In the genomic region with DNA sequence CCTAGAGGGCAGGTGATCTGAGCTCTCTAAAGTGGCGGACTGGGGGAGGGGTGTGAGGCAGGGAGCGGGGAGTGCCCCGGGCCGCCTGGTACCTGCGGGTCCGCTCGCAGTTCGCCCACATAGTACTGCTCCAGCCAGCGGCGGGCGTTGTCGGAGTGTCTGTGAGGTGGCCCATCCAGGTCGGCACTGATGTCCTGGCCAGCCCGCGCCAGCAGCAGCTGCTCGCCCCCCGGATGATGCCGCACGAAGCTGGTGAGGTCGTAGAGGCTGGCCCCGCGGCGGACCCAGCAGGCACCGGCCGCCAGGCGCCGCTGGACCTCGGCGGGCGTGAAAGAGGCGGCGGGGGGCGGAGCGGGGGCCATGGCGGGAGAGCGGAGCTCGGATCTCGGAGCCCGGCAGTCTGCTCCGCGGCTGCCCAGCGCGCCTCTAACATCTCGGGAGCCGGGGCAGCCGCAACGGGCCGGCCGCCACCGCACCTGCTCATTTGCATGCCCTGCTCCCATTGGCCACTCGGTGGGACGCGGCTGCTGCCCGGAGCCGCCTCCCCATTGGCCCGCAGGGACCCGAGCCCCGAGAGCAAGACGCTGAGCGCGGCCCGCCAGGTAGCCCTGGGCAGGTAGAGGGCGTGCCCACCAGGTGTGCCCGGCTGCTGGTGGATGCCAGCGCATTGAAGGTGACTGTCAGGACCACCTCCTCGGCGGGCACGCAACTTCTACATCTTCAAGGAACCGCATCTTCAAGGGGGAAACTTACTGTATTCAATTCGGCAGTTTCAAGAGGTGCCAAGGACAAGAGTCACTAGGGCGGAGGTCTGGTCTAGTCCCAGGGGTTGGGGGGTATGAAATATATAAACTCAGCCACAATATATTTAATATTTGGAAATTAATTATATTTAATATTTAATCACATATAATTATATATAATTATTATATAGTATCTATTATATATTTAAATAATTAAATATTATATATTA, we compare ENCODE assay signal across 8 mouse cellular contexts. TPM values are rescaled to one million over a fixed set of nuclear protein-coding genes. Genes with fewer than 3 reads are reported as not detected.
DNase-seq lines count a peak whose midpoint lies in the region; ATAC-seq and TF ChIP-seq lines count a peak whose summit lies in the region.

Fa2h (minus strand) TSS at position 434 of the 973 bp plus-strand sequence.

- no peaks in the 10 kb centered on the region for H3K36me3 ChIP-seq in C2C12 (ENCODE audit: control insufficient read depth, insufficient read depth)
- H3K36me3 ChIP-seq in heart, embryonic 10.5 days = no peaks in the 10 kb centered on the region
- H3K36me3 ChIP-seq in kidney, embryonic 14.5 days (ENCODE audit: control insufficient read depth, insufficient read depth, low read length) = no peaks in the 10 kb centered on the region
- H3K36me3 ChIP-seq in liver, adult 2 months (ENCODE audit: control insufficient read depth, insufficient read depth, low read length) = no peaks in the 10 kb centered on the region
- no peaks in the 10 kb centered on the region for H3K36me3 ChIP-seq in splenic B cell, adult 2 months (ENCODE audit: control insufficient read depth, insufficient read depth, low read length, poor library complexity, severe bottlenecking)

- peaks cover 12% of the 10 kb centered on the region for H3K27me3 ChIP-seq in C2C12 (ENCODE audit: control insufficient read depth, insufficient read depth, insufficient read length)
- H3K27me3 ChIP-seq in heart, embryonic 10.5 days (ENCODE audit: insufficient read depth, poor library complexity, severe bottlenecking) = peaks cover 62% of the 10 kb centered on the region
- H3K27me3 ChIP-seq in kidney, embryonic 14.5 days (ENCODE audit: control insufficient read depth, insufficient read depth, low read length) = peaks cover 43% of the 10 kb centered on the region
- H3K27me3 ChIP-seq in liver, adult 2 months (ENCODE audit: control insufficient read depth, insufficient read depth, low read length) = 0 out of 2 replicates have a peak, but pooled peaks cover 3% of the 10 kb centered on the region
- H3K27me3 ChIP-seq in splenic B cell, adult 2 months (ENCODE audit: control insufficient read depth, insufficient read depth, low read length, poor library complexity, severe bottlenecking) = 0 out of 2 replicates have a peak, but pooled peaks cover 3% of the 10 kb centered on the region

- WGBS in heart, embryonic 10.5 days = 1% methylated on average over 55 of the region's 71 CpGs
- WGBS in kidney, embryonic 14.5 days = 1% methylated on average over 68 of the region's 71 CpGs
- 2% methylated on average over 71 of the region's 71 CpGs for WGBS in liver, adult 2 months

- peak within 1 kb of the TSS; percentile 34 for H3ac ChIP-seq in C2C12 (ENCODE audit: control insufficient read depth, insufficient read length, low read depth)

- H3K9me3 ChIP-seq in heart, embryonic 10.5 days = no peaks in the 10 kb centered on the region
- no peaks in the 10 kb centered on the region for H3K9me3 ChIP-seq in kidney, embryonic 14.5 days (ENCODE audit: control insufficient read depth, low read length)

- H3K27ac ChIP-seq in heart, embryonic 10.5 days = peak within 1 kb of the TSS; percentile 52
- H3K27ac ChIP-seq in kidney, embryonic 14.5 days (ENCODE audit: low read depth, low read length) = no peak within 1 kb of the TSS
- no peak within 1 kb of the TSS for H3K27ac ChIP-seq in liver, adult 2 months (replicated peaks; ENCODE audit: insufficient read depth, low read depth, low read length)

- peak within 1 kb of the TSS; percentile 58 for H3K9ac ChIP-seq in kidney, embryonic 14.5 days (ENCODE audit: low read depth, low read length)
- peak within 1 kb of the TSS; percentile 42 for H3K9ac ChIP-seq in liver, adult 2 months (ENCODE audit: low read depth, low read length)

- peaks cover 12% of the 10 kb centered on the region for H3K4me1 ChIP-seq in heart, embryonic 10.5 days
- H3K4me1 ChIP-seq in kidney, embryonic 14.5 days (ENCODE audit: control insufficient read depth, insufficient read depth, low read length) = peaks cover 4% of the 10 kb centered on the region; the same call in 1 of the 2 replicates
- peaks cover 1% of the 10 kb centered on the region; the same call in 1 of the 2 replicates for H3K4me1 ChIP-seq in liver, adult 2 months (ENCODE audit: control insufficient read depth, insufficient read depth, low read length)

- H3K79me3 ChIP-seq in C2C12 (ENCODE audit: low read depth) = no peaks in the 10 kb centered on the region

- peak within 1 kb of the TSS; percentile 91 for H3K4me2 ChIP-seq in kidney, embryonic 14.5 days (replicated peaks; ENCODE audit: low read depth, low read length)

- H3K79me2 ChIP-seq in C2C12 (ENCODE audit: control insufficient read depth, insufficient read depth) = no peaks in the 10 kb centered on the region
- no peaks in the 10 kb centered on the region for H3K79me2 ChIP-seq in liver, adult 2 months (ENCODE audit: control insufficient read depth, insufficient read depth, low read length)

- peak; percentile 85 for ATAC-seq in erythroblast, adult 5-6 weeks (replicated peaks; ENCODE audit: low FRiP score, poor library complexity, severe bottlenecking)
- ATAC-seq in kidney, embryonic 14.5 days (ENCODE audit: low FRiP score, low TSS enrichment) = peak; percentile 97

- no peak for TF ChIP-seq POLR2A in brain, embryonic 14.5 days (IDR thresholded peaks at IDR 0.05; ENCODE audit: borderline replicate concordance, extremely low read depth, insufficient read depth, insufficient read length, poor library complexity, severe bottlenecking)
- TF ChIP-seq POLR2A in liver, adult 2 months (IDR thresholded peaks at IDR 0.05; ENCODE audit: extremely low read depth, insufficient read depth, low read length) = no peak

- peak; percentile 88 for DNase-seq in brain, embryonic 14.5 days (ENCODE audit: low read depth)
- DNase-seq in heart, embryonic 10.5 days (ENCODE audit: low spot score) = peak; percentile 90
- DNase-seq in liver, adult 2 months (ENCODE audit: extremely low read depth, low read depth, low spot score) = peak; percentile 49
- DNase-seq in naive thymus-derived CD4-positive, alpha-beta T cell, adult 2 months (ENCODE audit: low read depth) = peak; percentile 22
- DNase-seq in splenic B cell, adult 2 months (ENCODE audit: low read depth, low spot score) = peak; percentile 45

- peak; percentile 45 for TF ChIP-seq CTCF in C2C12 (IDR thresholded peaks at IDR 0.05; ENCODE audit: control insufficient read depth, insufficient read depth, insufficient read length)
- peak; percentile 7; the same call in 1 of the 2 replicates for TF ChIP-seq CTCF in brain, embryonic 14.5 days (IDR thresholded peaks at IDR 0.05; ENCODE audit: borderline replicate concordance, extremely low read depth, insufficient read depth, insufficient read length)
- peak; percentile 33; the same call in 1 of the 2 replicates for TF ChIP-seq CTCF in liver, adult 2 months (IDR thresholded peaks at IDR 0.05; ENCODE audit: low read depth, low read length)

- H3K4me3 ChIP-seq in C2C12 (ENCODE audit: insufficient read depth, poor library complexity, severe bottlenecking) = no peak within 1 kb of the TSS
- peak within 1 kb of the TSS; percentile 64 for H3K4me3 ChIP-seq in heart, embryonic 10.5 days
- H3K4me3 ChIP-seq in kidney, embryonic 14.5 days (ENCODE audit: low read length) = peak within 1 kb of the TSS; percentile 47
- peak within 1 kb of the TSS; percentile 46; the same call in 1 of the 2 replicates for H3K4me3 ChIP-seq in liver, adult 2 months (ENCODE audit: insufficient read depth, low read depth, low read length)

TF ChIP-seq in C2C12, 6 proteins besides CTCF, POLR2A, EP300 and RAD21:
- TF ChIP-seq CEBPB (IDR thresholded peaks at IDR 0.05; ENCODE audit: low read depth) (no peak), MYOG (IDR thresholded peaks at IDR 0.05; ENCODE audit: control insufficient read depth, extremely low read depth, insufficient read length) (no peak), FOSL1 (IDR thresholded peaks at IDR 0.05; ENCODE audit: insufficient read depth, low read length, poor library complexity, severe bottlenecking) (no peak), USF1 (IDR thresholded peaks at IDR 0.05; ENCODE audit: low read depth) (no peak), MAX (IDR thresholded peaks at IDR 0.05) (no peak), MYOD1 (IDR thresholded peaks at IDR 0.05; ENCODE audit: control insufficient read depth, insufficient read length, low read depth) (no peak)
TF ChIP-seq in C2C12: peak in this region for 0.

RNA-seq across cellular contexts. Expression of gene Fa2h, which starts in this region (rescaled TPM):
- 0.06 TPM for polyA plus RNA-seq in C2C12 (2012; fragmentation: generic; extraction: Trizol)
- 0.20 and 0.37 TPM in 2 replicates for polyA plus RNA-seq in brain, embryonic 14.5 days (2012; rRNA removed)
- not detected in 2 replicates for total RNA-seq in erythroblast, adult 5-6 weeks (2015; ENCODE audit: low replicate concordance)
- not detected in 2 replicates for total RNA-seq in erythroblast, adult 5-6 weeks (2017; ENCODE audit: low replicate concordance)
- not detected in 2 replicates for polyA plus RNA-seq in heart, embryonic 10.5 days (2016; fragmentation: Nextera tagmentation; extraction: Ambion mirVana)
- polyA plus RNA-seq in kidney, embryonic 14.5 days (2014; fragmentation: Nextera tagmentation; extraction: Ambion mirVana) = 0.84 and 0.90 TPM in 2 replicates
- total RNA-seq in liver, adult 2 months (2014; rRNA removed) = 0.09 TPM in 1 of 2 replicates, not detected in the other
- polyA plus RNA-seq in liver, adult 2 months (2012; rRNA removed) = 0.06 and 0.09 TPM in 2 replicates

Comparison
In these comparisons a context has a peak if more than half of its experiments do, and no peak if none do; other contexts are left out.
1. Peak in DNase-seq in brain, embryonic 14.5 days; RNA of the gene not detected or under 1 TPM.
2. Peak in ATAC-seq in erythroblast, adult 5-6 weeks; RNA of the gene not detected or under 1 TPM.
3. Peak in DNase-seq, H3K4me3 ChIP-seq and H3K27ac ChIP-seq in heart, embryonic 10.5 days; RNA of the gene not detected or under 1 TPM.
4. Peak in ATAC-seq, H3K4me3 ChIP-seq, H3K9ac ChIP-seq and H3K4me2 ChIP-seq in kidney, embryonic 14.5 days; RNA of the gene not detected or under 1 TPM.
5. Peak in DNase-seq, H3K4me3 ChIP-seq and H3K9ac ChIP-seq in liver, adult 2 months; RNA of the gene not detected or under 1 TPM.
6. DNase-seq: peak in every context shown above with its lines; median percentile 90 in heart, embryonic 10.5 days; 88 in brain, embryonic 14.5 days; 49 in liver, adult 2 months; 45 in splenic B cell, adult 2 months; 22 in naive thymus-derived CD4-positive, alpha-beta T cell, adult 2 months.